Mouse (Mus musculus) CH12.LX (cell line): Measurements from ENCODE around the gene Fbxo30. TPM values are rescaled to one million over a fixed set of nuclear protein-coding genes. Genes with fewer than 3 reads are reported as not detected.

Source experiments
- DNase-seq: peaks from one replicate; pipeline ENCODE4 v3.0.0-alpha.2; 2013; ENCODE audit errors: extremely low read depth
- H3K27ac ChIP-seq: 2 replicates; pipeline ENCODE4 v1.5.1; 2012; ENCODE audit warnings: low read depth, mild to moderate bottlenecking, control low read depth, moderate library complexity; ENCODE audit not compliant: insufficient read depth
- H3K27me3 ChIP-seq: replicated peaks from 2 replicates; pipeline ENCODE3; 2012; ENCODE audit warnings: inconsistent platforms
- H3K36me3 ChIP-seq, 2 experiments: replicated peaks in 1 of 2; 2 replicates each; pipeline versions ENCODE3 to v1.6.1; 2012; ENCODE audit warnings: inconsistent platforms in 1 of 2, low read length in 1 of 2, mild to moderate bottlenecking in 1 of 2, mixed read lengths in 1 of 2, moderate library complexity in 1 of 2; ENCODE audit not compliant: control insufficient read depth in 1 of 2, insufficient read depth in 1 of 2
- H3K4me1 ChIP-seq, 2 experiments: 2 replicates each; pipeline ENCODE4 v1.6.1; 2012; ENCODE audit warnings: inconsistent platforms in 1 of 2, moderate library complexity in 1 of 2; ENCODE audit not compliant: insufficient read depth in 2 of 2, control insufficient read depth in 1 of 2
- H3K4me2 ChIP-seq: 2 replicates; pipeline ENCODE4 v1.6.1; 2012; ENCODE audit warnings: low read depth, mild to moderate bottlenecking, control low read depth; ENCODE audit not compliant: poor library complexity, insufficient read depth, severe bottlenecking
- H3K4me3 ChIP-seq, 3 experiments: fragments of 150-350 bp in 1 of 3; sonication (generic) in 1 of 3; replicated peaks in 1 of 3; 2 replicates each; pipeline versions ENCODE3 to v1.5.1; 2011 to 2012; ENCODE audit warnings: low read depth in 2 of 3, low read length in 2 of 3, mild to moderate bottlenecking in 2 of 3, moderate library complexity in 2 of 3, control low read depth in 1 of 3, improper control_type of control experiment in 1 of 3, inconsistent platforms in 1 of 3, mixed read lengths in 1 of 3; ENCODE audit not compliant: poor library complexity in 1 of 3
- H3K79me2 ChIP-seq: replicated peaks from 2 replicates; pipeline ENCODE4 v1.6.1; 2012; ENCODE audit warnings: mild to moderate bottlenecking, moderate library complexity; ENCODE audit not compliant: control insufficient read depth, poor library complexity, insufficient read depth, severe bottlenecking; ENCODE audit errors: extremely low read depth
- H3K9ac ChIP-seq: 2 replicates; pipeline ENCODE4 v1.6.1; 2012; ENCODE audit warnings: low read depth, mild to moderate bottlenecking, control low read depth, moderate library complexity; ENCODE audit not compliant: insufficient read depth
- H3K9me3 ChIP-seq: replicated peaks from 2 replicates; pipeline ENCODE3; 2012; ENCODE audit warnings: low read length, inconsistent platforms, mixed read lengths
- CHD1 ChIP-seq: IDR thresholded peaks from 2 replicates; pipeline ENCODE4 v1.6.1; 2012; ENCODE audit warnings: low read depth, low read length, improper control_type of control experiment, inconsistent platforms
- CHD2 ChIP-seq: IDR thresholded peaks from 2 replicates; pipeline ENCODE4 v1.6.1; 2011; ENCODE audit warnings: low read length, improper control_type of control experiment
- E2F4 ChIP-seq: IDR thresholded peaks from 2 replicates; pipeline ENCODE4 v1.6.1; 2011; ENCODE audit warnings: low read depth, low read length, improper control_type of control experiment; ENCODE audit not compliant: insufficient replicate concordance
- ELF1 ChIP-seq: IDR thresholded peaks from 2 replicates; pipeline ENCODE4 v1.6.1; 2014; ENCODE audit warnings: low read depth, mild to moderate bottlenecking, inconsistent platforms, low read length, improper control_type of control experiment
- GABPA ChIP-seq: IDR thresholded peaks from 2 replicates; pipeline ENCODE4 v1.6.1; 2012; ENCODE audit warnings: low read depth, low read length, improper control_type of control experiment, inconsistent platforms; ENCODE audit not compliant: insufficient replicate concordance
- IRF4 ChIP-seq: IDR thresholded peaks from 2 replicates; pipeline ENCODE4 v1.6.1; 2014; ENCODE audit warnings: low read depth, mild to moderate bottlenecking, inconsistent platforms, low read length, improper control_type of control experiment
- JUND ChIP-seq: conservative IDR thresholded peaks from 2 replicates; pipeline ENCODE4 v1.6.1; 2011; ENCODE audit warnings: low read depth, low read length, improper control_type of control experiment
- MAX ChIP-seq: IDR thresholded peaks from 2 replicates; pipeline ENCODE4 v1.6.1; 2011; ENCODE audit warnings: low read length, improper control_type of control experiment
- MXI1 ChIP-seq: IDR thresholded peaks from 2 replicates; pipeline ENCODE4 v1.6.1; 2011; ENCODE audit warnings: mild to moderate bottlenecking, low read depth, low read length, improper control_type of control experiment
- NELFE ChIP-seq: IDR thresholded peaks from 2 replicates; pipeline ENCODE4 v1.6.1; 2011; ENCODE audit warnings: low read depth, low read length, improper control_type of control experiment
- NRF1 ChIP-seq: IDR thresholded peaks from 2 replicates; pipeline ENCODE4 v1.6.1; 2014; ENCODE audit warnings: low read depth, mild to moderate bottlenecking, inconsistent platforms, low read length, improper control_type of control experiment, moderate library complexity
- PAX5 ChIP-seq: IDR thresholded peaks from 2 replicates; pipeline ENCODE4 v1.6.1; 2012; ENCODE audit warnings: low read length, inconsistent platforms, mixed read lengths
- POLR2A ChIP-seq: IDR thresholded peaks from 2 replicates; pipeline ENCODE4 v1.6.1; 2011; ENCODE audit warnings: low read depth, mild to moderate bottlenecking, improper control_type of control experiment, low read length
- RAD21 ChIP-seq: IDR thresholded peaks from 2 replicates; pipeline ENCODE4 v1.6.1; 2011; ENCODE audit warnings: low read depth, mild to moderate bottlenecking, low read length, improper control_type of control experiment, moderate library complexity
- RCOR1 ChIP-seq: conservative IDR thresholded peaks from 2 replicates; pipeline ENCODE4 v1.6.1; 2012; ENCODE audit warnings: low read depth, mild to moderate bottlenecking, inconsistent platforms, low read length, improper control_type of control experiment
- SMC3 ChIP-seq: IDR thresholded peaks from 2 replicates; pipeline ENCODE4 v1.6.1; 2011; ENCODE audit warnings: low read depth, low read length, improper control_type of control experiment
- TCF12 ChIP-seq: IDR thresholded peaks from 2 replicates; pipeline ENCODE4 v1.6.1; 2014; ENCODE audit warnings: low read depth, mild to moderate bottlenecking, inconsistent platforms, low read length, improper control_type of control experiment
- UBTF ChIP-seq: IDR thresholded peaks from 2 replicates; pipeline ENCODE4 v1.6.1; 2012; ENCODE audit warnings: low read depth, mild to moderate bottlenecking, inconsistent platforms, low read length, improper control_type of control experiment, moderate library complexity
- USF2 ChIP-seq: conservative IDR thresholded peaks from 2 replicates; pipeline ENCODE4 v1.6.1; 2011; ENCODE audit warnings: low read depth, low read length, improper control_type of control experiment
- ZC3H11A ChIP-seq: IDR thresholded peaks from 2 replicates; pipeline ENCODE4 v1.6.1; 2012; ENCODE audit warnings: low read depth, mild to moderate bottlenecking, inconsistent platforms, low read length, improper control_type of control experiment
- ZMIZ1 ChIP-seq: IDR thresholded peaks from 2 replicates; pipeline ENCODE4 v1.6.1; 2012; ENCODE audit warnings: low read depth, mild to moderate bottlenecking, inconsistent platforms, low read length, improper control_type of control experiment
- dilution Hi-C: fragments of 300-500 bp; cut with MboI; formaldehyde crosslinking; loops from 2 replicates; pipeline ENCODE4 v1.14.3; 2020; ENCODE audit warnings: low sequenced_read_pairs; ENCODE audit not compliant: extremely low pct_unique_long_range_greater_than_20kb, extremely low pct_ligation_motif_present
- in situ Hi-C: fragments of 300-500 bp; cut with MboI; formaldehyde crosslinking; loops from 3 replicates; pipeline ENCODE4 v1.14.3; 2019; ENCODE audit warnings: low sequenced_read_pairs, low pct_ligation_motif_present, low pct_unique_long_range_greater_than_20kb, mixed read lengths
- polyA plus RNA-seq: library from polyadenylated mRNA; unstranded; fragments of >175 nt; gene quantifications from 2 replicates; pipeline ENCODE4 v1.2.1, GENCODE M21; 2012; ENCODE audit warnings: low read depth; ENCODE audit not compliant: insufficient read length
- total RNA-seq, 2 experiments: library from RNA; depleted of rRNA; stranded (reverse); fragments of 300-350 nt in 1 of 2; fragments of >200 nt in 1 of 2; gene quantifications; 2 replicates each; pipeline ENCODE4 v1.2.3; 2012 to 2014

Gene Fbxo30
- total and polyA plus RNA-seq, 3 experiments = 1.8 to 3.1 (median 2.6) TPM

- no peak overlapping the region for H3K27ac ChIP-seq
- no peak for DNase-seq
- H3K4me1 ChIP-seq = peaks cover 0 to 6% of the 10 kb centered on the region in 2 experiments; a peak in 1 of 4 replicates
- H3K4me3 ChIP-seq = no peak overlapping the region
- H3K36me3 ChIP-seq = peaks cover 0 to 6% of the 10 kb centered on the region in 2 experiments
- in situ Hi-C loops = no loop called here
- H3K9me3 ChIP-seq = no peaks in the 10 kb centered on the region
- no peak for TF ChIP-seq NELFE
- TF ChIP-seq TCF12 = no peak
- no peak for TF ChIP-seq PAX5
- no peak for TF ChIP-seq MXI1
- TF ChIP-seq MAX = no peak
- TF ChIP-seq CHD1 = no peak
- no peak for TF ChIP-seq ZMIZ1
- no peak for TF ChIP-seq NRF1
- TF ChIP-seq GABPA = no peak
- TF ChIP-seq SMC3 = no peak
- no peak for TF ChIP-seq ELF1
- TF ChIP-seq POLR2A = no peak
- no peak for TF ChIP-seq IRF4
- TF ChIP-seq ZC3H11A = no peak
- no peak for TF ChIP-seq USF2
- TF ChIP-seq RCOR1 = no peak
- no peak for TF ChIP-seq UBTF
- TF ChIP-seq RAD21 = no peak
- no peak for TF ChIP-seq CHD2
- no peak for TF ChIP-seq E2F4
- dilution Hi-C loops = no loop called here
- H3K27me3 ChIP-seq = no peaks in the 10 kb centered on the region
- no peaks in the 10 kb centered on the region for H3K79me2 ChIP-seq
- H3K4me2 ChIP-seq = no peak overlapping the region
- H3K9ac ChIP-seq = no peak overlapping the region
Measured at GRCm38 (mm10) chr10:11298418-11298817, 17.3 kb downstream of the Fbxo30 start.

DNA sequence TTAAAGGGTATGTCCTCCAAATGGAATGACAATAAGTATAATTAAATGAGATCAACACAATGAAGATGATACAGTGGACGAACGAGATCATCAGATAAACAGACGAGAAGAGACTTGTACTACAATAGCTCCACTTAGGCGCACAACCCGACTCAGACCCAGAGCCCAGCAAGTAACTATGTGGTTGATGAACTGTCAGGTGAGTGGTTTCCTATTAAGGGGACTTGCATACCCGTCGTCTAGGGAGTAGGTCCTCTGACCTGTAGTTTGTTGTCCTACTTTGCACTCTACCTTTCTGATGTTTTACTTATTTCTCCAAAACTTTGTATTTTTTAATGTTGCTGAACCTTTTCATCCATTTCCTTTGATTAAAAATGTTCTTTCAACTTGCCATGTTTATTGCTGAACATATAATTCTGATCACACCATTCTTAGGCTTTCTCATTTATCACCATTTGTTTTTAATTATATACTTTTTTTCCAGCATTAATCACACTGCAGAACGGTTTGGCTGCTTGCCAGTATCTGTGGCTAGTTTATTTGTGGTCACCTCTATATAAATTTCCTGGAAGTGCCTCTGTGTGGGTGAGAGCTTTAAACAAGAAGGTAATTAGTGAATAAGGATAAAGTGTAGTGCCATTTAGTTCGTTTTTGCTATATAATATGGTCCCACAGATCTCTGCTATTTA lies 24.4 kb downstream of the Fbxo30 start:
- Histone ChIP-seq H3K79me2 (no peaks in the 10 kb centered on the region), H3K9ac (no peak overlapping the region), H3K9me3 (no peaks in the 10 kb centered on the region), H3K4me1 (peaks cover 7 to 22% of the 10 kb centered on the region in 2 experiments), H3K4me3 (no peak overlapping the region), H3K27me3 (no peaks in the 10 kb centered on the region), H3K27ac (no peak overlapping the region), H3K4me2 (no peak overlapping the region), H3K36me3 (no peaks in the 10 kb centered on the region)
- dilution Hi-C loops = no loop called here
- no peak for DNase-seq
- TF ChIP-seq SMC3 (no peak), RCOR1 (no peak), JUND (no peak)
- in situ Hi-C loops = no loop called here
